Mouse (Mus musculus) midbrain, embryonic 16.5 days (tissue): Measurements from ENCODE around the gene Ddias. TPM values are rescaled to one million over a fixed set of nuclear protein-coding genes. Genes with fewer than 3 reads are reported as not detected.
A peak's percentile ranks its signal among the peaks of the same experiment; 100 is the strongest.
"Not testable (repeated sequence)": the region's sequence is repeated elsewhere in the genome, so short reads cannot be mapped to it uniquely, and the experiment has no call there.

Source experiments
- ATAC-seq: fragments of 200-750 bp; cut with Nextera tagmentation; 2 replicates; pipeline ENCODE4 v1.8.0; 2017; ENCODE audit warnings: moderate TSS enrichment
- H3K27ac ChIP-seq: fragments of 300-500 bp; sonication (generic); 2 replicates; pipeline ENCODE4 v1.5.1; 2014; ENCODE audit warnings: mild to moderate bottlenecking, low read length, mixed read lengths
- H3K27me3 ChIP-seq: fragments of 300-500 bp; sonication (generic); 2 replicates; pipeline ENCODE4 v1.6.1; 2014; ENCODE audit warnings: low read depth, low read length, mixed read lengths; ENCODE audit not compliant: control insufficient read depth, insufficient read depth
- H3K36me3 ChIP-seq: fragments of 300-500 bp; sonication (generic); 2 replicates; pipeline ENCODE4 v1.6.1; 2014; ENCODE audit warnings: mild to moderate bottlenecking, low read length, moderate library complexity, mixed read lengths; ENCODE audit not compliant: control insufficient read depth, insufficient read depth
- H3K4me1 ChIP-seq: fragments of 300-500 bp; sonication (generic); 2 replicates; pipeline ENCODE4 v1.6.1; 2014; ENCODE audit warnings: mild to moderate bottlenecking, low read length, mixed read lengths; ENCODE audit not compliant: control insufficient read depth, insufficient read depth
- H3K4me2 ChIP-seq: fragments of 300-500 bp; sonication (generic); 2 replicates; pipeline ENCODE4 v1.6.1; 2014; ENCODE audit warnings: mild to moderate bottlenecking, low read length, mixed read lengths
- H3K4me3 ChIP-seq: fragments of 300-500 bp; sonication (generic); 2 replicates; pipeline ENCODE4 v1.5.1; 2014; ENCODE audit warnings: low read depth, mild to moderate bottlenecking, low read length, moderate library complexity, mixed read lengths
- H3K9ac ChIP-seq: fragments of 300-500 bp; sonication (generic); 2 replicates; pipeline ENCODE4 v1.6.1; 2014; ENCODE audit warnings: low read depth, low read length, mixed read lengths
- H3K9me3 ChIP-seq: fragments of 300-500 bp; sonication (generic); replicated peaks from 2 replicates; pipeline ENCODE4 v1.6.1; 2014; ENCODE audit warnings: mild to moderate bottlenecking, low read length, mixed read lengths; ENCODE audit not compliant: control insufficient read depth, poor library complexity, severe bottlenecking
- WGBS: fragments of 180-500 bp; shearing (Covaris S2); extraction: QIAGEN DNeasy Blood & Tissue Kit; methylation state at CpG from one replicate; pipeline ENCODE4 v1.1.7; 2014; 5-methylcytosine and 5-hydroxymethylcytosine counted together
- polyA plus RNA-seq: library from polyadenylated mRNA; unstranded; fragments of >200 nt; fragmentation: Nextera tagmentation; extraction: Ambion mirVana; gene quantifications from 2 replicates; pipeline ENCODE4 v1.2.1, GENCODE M21; 2015

Ddias gene
- 3.1 and 4.7 TPM in 2 replicates for polyA plus RNA-seq

DNA sequence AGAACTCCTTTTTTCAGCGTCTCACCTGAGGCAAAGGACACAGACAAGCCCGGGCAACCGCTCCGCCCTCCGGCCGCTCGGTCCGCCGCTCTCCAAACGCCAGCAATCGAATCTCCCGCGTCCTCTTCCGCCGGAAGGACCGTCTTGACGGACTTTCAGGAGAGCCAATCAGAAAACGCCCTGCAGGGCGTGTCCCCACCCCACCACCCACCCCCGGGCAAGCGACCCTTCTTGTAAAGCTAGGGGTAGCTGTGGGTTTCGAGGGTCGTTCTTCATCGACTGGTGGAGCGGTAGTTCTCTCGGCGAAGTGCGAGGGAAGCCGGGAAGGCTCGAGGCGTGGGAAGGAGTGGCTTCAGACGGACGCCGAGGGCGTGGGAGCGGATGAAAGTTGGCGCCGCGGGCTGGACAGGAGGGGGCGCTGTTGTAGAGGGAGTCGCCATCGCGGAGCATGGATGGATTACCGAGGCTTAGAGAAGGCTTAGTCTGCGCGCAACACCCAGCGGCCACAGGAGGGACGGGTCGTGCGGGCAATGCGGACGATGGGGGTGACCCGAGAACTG is at the start of gene Ddias, which contains the start of gene Prcp:
Gene Ddias, minus strand, starts transcription at position 132 of the 560 bp plus-strand sequence.
Gene Prcp, plus strand, starts transcription at position 355 of the 560 bp plus-strand sequence.
- Histone ChIP-seq H3K4me3 (peak within 1 kb of the TSS; percentile 58), H3K27me3 (no peaks in the 10 kb centered on the region), H3K4me2 (peak within 1 kb of the TSS; percentile 64), H3K4me1 (peaks cover 14% of the 10 kb centered on the region), H3K9ac (peak within 1 kb of the TSS; percentile 82), H3K36me3 (no peaks in the 10 kb centered on the region), H3K9me3 (no peaks in the 10 kb centered on the region), H3K27ac (peak within 1 kb of the TSS; percentile 97)
- peak; percentile 90 for ATAC-seq
- under 1% methylated on average over 53 of the region's 53 CpGs for whole genome bisulfite sequencing

DNA sequence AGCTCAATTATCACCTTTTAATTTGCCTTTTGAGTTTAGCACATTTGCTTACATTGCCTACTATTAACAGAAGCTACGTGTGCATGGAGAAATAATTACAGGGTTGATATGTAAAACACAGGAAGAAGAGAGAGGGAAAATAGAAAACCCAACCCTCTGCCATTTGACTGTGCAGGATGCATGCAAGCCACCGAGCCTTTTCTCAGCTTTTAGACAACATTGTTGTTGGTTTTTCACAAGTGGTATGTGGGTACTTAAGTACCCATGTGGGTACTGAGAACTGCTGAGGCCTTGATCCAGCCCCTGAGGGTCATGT is 46.8 kb upstream of the Ddias start:
- 72% methylated on average over 2 of the region's 2 CpGs for WGBS
- H3K4me3 ChIP-seq: no peak overlapping the region
- ATAC-seq: no peak
- H3K4me2 ChIP-seq: no peak overlapping the region
- no peak overlapping the region for H3K27ac ChIP-seq
- H3K9me3 ChIP-seq: no peaks in the 10 kb centered on the region
- H3K9ac ChIP-seq: no peak overlapping the region
- no peaks in the 10 kb centered on the region for H3K36me3 ChIP-seq
- no peaks in the 10 kb centered on the region for H3K27me3 ChIP-seq
- no peaks in the 10 kb centered on the region for H3K4me1 ChIP-seq

DNA sequence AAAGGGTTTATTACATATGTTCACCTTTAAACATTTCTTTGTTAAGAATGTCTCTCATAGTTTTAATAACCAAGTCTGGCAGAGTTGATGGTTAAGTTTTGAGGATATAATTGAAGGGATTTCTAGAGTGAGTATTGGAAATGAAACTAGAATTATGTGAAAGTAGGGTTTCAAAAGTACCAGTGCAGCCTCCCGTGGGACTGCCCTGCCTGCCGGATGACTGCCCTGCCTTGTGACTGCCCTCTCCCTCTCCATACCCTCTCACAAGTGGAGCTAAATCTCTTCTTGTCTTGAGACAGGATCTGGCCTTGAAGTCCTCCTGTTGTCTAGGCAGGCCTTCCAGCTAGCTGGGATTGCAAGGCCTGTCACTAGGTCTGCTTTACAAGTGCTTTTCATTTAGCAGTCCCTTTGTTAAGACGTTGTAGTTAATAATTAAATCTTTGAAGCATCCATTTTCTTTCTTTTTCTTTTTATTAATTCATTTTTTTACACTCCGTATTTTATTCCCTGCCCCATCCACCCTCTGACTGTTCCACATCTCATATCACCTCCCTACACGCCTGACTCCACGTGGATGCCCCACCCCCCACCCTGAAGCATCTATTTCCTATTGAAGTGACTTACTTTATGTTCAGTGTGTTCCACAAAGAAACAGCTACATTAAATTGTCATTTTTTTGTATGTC is 46.3 kb upstream of the Ddias start:
- Histone ChIP-seq H3K4me2 (no peak overlapping the region), H3K36me3 (no peaks in the 10 kb centered on the region), H3K27ac (no peak overlapping the region), H3K9ac (no peak overlapping the region), H3K9me3 (no peaks in the 10 kb centered on the region), H3K27me3 (no peaks in the 10 kb centered on the region), H3K4me1 (no peaks in the 10 kb centered on the region), H3K4me3 (no peak overlapping the region)
- WGBS: 74% methylated on average over 6 of the region's 6 CpGs
- no peak for ATAC-seq

DNA sequence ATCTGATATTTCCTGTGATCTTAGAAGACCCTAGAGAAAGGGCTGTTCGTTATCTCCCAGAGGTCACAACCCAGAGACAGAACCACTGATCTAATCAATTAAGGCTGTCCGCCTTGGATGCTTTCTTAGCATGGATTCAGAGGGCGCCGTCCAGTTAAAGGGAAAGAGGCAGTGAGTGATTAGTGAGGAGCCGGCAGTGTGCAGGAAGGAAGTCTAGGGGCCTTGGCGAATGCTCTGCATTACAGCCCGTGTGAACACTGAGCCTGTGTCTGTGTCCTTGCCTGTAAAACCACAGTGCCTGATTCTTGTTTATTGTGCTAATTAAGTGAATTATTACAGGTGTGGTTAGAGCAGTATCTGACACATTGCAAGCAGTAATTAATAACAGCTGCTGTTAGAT is 30.2 kb upstream of the Ddias start:
- WGBS: 58% methylated on average over 6 of the region's 7 CpGs
- not testable (repeated sequence) for H3K9ac ChIP-seq, H3K4me2 ChIP-seq

DNA sequence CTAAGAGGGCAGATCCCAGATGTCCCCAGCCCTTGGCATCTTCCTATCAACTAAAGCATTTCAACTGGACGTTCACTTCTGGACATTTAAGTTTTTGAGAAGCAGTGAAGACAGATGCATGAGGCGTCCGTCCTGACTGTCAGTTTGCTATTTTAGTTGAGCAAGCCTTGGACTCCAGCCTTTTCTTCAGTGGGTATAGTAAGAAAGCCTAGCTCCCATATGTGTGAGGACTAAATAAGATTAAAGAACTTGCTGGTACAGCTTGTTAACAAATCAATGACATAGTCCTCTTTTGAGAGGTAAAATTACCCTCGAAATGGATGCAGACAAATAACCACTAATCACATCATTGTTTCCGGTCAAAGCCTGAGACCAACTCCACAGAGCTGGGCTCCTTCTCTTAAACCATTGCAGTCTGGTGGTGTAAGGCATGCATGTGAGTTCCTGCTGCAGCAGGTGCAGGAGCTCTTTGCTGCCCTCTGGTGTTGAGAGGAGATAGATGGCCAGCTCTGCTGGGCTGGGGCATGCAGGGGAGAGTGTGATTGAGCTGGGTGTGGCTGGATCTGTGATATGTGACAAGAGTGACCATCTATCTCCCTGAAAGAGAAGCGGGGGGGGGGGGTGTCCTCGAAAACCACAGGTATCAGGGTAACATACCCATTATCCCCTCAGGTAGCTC is 29.5 kb upstream of the Ddias start:
- 45% methylated on average over 7 of the region's 7 CpGs for WGBS

More for the DNA sequence above, 30.2 kb upstream of the Ddias start:
- H3K27ac ChIP-seq, H3K4me1 ChIP-seq, H3K9me3 ChIP-seq, H3K27me3 ChIP-seq, ATAC-seq, H3K4me3 ChIP-seq, H3K36me3 ChIP-seq: not testable (repeated sequence)

DNA sequence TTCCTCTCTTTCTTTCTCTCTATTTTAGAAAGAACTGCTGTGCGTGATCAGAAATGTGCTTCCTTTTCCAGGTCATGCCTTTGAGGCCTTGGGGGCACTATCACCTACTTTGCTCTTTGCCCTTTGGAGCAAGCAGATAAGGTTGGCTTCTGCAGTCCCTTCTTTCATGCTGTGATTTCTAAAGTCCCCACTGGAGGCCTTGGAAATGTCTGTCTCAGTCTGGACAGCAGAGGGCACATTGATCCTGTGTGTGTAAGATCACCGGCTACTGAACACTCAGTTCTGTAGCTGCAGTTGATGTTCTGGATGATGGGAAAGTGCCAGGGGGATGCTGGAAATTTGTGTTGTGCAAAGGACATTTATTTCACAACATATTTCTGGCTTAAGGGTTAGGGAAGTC is 23.0 kb upstream of the Ddias start:
- H3K27me3 ChIP-seq: no peaks in the 10 kb centered on the region
- no peaks in the 10 kb centered on the region for H3K9me3 ChIP-seq
- WGBS: 53% methylated on average over 2 of the region's 2 CpGs
- H3K4me2 ChIP-seq: no peak overlapping the region
- H3K36me3 ChIP-seq: no peaks in the 10 kb centered on the region
- H3K4me1 ChIP-seq: no peaks in the 10 kb centered on the region
- no peak overlapping the region for H3K4me3 ChIP-seq
- ATAC-seq: no peak
- no peak overlapping the region for H3K27ac ChIP-seq
- H3K9ac ChIP-seq: no peak overlapping the region

More for the DNA sequence above, 29.5 kb upstream of the Ddias start:
- no peak overlapping the region for H3K9ac ChIP-seq
- H3K4me2 ChIP-seq: no peak overlapping the region
- no peaks in the 10 kb centered on the region for H3K36me3 ChIP-seq
- ATAC-seq: peak; percentile 90
- no peak overlapping the region for H3K27ac ChIP-seq
- no peak overlapping the region for H3K4me3 ChIP-seq
- H3K4me1 ChIP-seq: no peaks in the 10 kb centered on the region
- H3K9me3 ChIP-seq: no peaks in the 10 kb centered on the region
- no peaks in the 10 kb centered on the region for H3K27me3 ChIP-seq

DNA sequence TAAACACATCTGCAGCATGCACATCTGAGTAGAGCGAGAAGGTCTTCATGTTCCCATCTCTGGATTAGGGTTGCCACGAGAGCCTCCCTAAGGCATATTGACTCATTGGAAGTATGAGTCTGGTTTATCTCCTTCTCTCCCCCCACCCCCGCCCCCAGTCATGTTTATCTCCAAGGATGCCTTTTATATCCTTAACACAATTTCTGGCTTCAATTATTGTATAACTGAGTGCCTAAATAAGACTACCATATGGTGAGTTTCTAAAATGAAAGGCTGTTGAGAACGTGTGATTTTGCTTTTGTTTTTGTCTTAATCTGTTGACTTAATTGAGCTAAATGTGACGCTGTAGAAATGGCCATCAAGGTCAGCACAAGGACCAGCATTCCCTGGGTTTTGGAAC is 22.0 kb upstream of the Ddias start:
- 83% methylated on average over 5 of the region's 5 CpGs for WGBS
- Histone ChIP-seq H3K27ac (no peak overlapping the region), H3K36me3 (no peaks in the 10 kb centered on the region), H3K4me2 (no peak overlapping the region), H3K4me3 (no peak overlapping the region), H3K27me3 (no peaks in the 10 kb centered on the region), H3K9me3 (no peaks in the 10 kb centered on the region), H3K4me1 (no peaks in the 10 kb centered on the region), H3K9ac (no peak overlapping the region)
- no peak for ATAC-seq

DNA sequence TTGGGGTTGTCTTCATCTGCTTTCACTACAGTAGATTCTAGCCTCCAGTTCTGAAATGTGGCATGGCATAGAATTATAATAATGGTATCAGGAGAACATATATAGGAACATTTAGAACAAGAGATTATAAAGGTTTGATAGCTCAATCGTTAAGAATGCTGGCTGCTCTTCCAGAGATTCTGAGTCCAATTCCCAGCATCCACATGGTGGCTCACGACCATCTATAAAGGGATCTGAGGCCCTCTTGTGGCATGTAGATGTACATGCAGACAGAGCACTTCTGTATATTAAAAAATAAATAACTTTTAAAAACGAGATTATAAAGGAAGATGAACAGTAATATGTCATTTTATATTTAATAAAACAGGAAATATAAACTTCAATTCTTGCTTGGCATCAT is 19.4 kb upstream of the Ddias start:
- Histone ChIP-seq H3K27ac (no peak overlapping the region), H3K4me3 (no peak overlapping the region), H3K4me1 (no peaks in the 10 kb centered on the region), H3K9me3 (no peaks in the 10 kb centered on the region), H3K27me3 (no peaks in the 10 kb centered on the region), H3K9ac (no peak overlapping the region), H3K36me3 (no peaks in the 10 kb centered on the region), H3K4me2 (no peak overlapping the region)
- ATAC-seq: no peak
- 53% methylated on average over 3 of the region's 3 CpGs for WGBS

DNA sequence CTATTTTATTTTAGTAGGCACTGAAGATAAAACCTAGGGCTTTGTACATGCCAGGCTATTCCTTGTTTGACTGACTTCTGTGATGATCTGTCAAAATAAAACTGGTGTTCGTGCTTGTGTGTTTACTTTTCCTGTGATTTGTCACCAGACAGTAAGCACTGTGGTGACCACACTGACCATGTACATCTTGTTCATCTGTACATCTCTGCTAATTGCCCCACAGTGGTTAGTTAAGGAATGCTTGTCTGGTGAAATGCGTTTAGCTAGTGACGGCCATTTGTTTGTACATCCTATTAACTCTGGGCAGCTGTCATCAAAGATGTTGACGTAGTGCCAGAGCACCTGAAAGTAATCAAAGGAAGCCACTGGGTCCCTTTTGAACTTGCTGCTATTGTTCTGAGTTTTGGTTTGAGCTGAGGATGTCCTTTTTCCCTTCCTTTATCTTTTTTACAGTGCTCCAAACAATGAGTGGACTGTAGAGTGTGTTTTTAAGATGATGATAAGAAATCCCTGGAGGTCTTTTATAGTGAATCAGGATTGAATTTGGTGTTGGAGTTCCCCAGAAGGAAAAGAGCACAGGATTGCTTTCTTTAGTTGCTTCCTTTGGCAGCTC is 16.7 kb upstream of the Ddias start:
- 63% methylated on average over 4 of the region's 4 CpGs for WGBS

More for the DNA sequence above, 16.7 kb upstream of the Ddias start:
- Histone ChIP-seq H3K4me3 (no peak overlapping the region), H3K4me1 (no peaks in the 10 kb centered on the region), H3K27ac (no peak overlapping the region), H3K9me3 (no peaks in the 10 kb centered on the region), H3K27me3 (no peaks in the 10 kb centered on the region), H3K36me3 (no peaks in the 10 kb centered on the region), H3K9ac (no peak overlapping the region), H3K4me2 (no peak overlapping the region)
- no peak for ATAC-seq
